Mouse (Mus musculus) neural tube, embryonic 12.5 days (tissue): ENCODE measurements around the gene Acox1. TPM values are rescaled to one million over a fixed set of nuclear protein-coding genes. Genes with fewer than 3 reads are reported as not detected.

Source experiments
- ATAC-seq: fragments of 200-750 bp; cut with Nextera tagmentation; 2 replicates; pipeline ENCODE4 v1.8.0; 2017; ENCODE audit warnings: low read depth, mild to moderate bottlenecking, moderate TSS enrichment, moderate library complexity; ENCODE audit not compliant: low FRiP score
- H3K27ac ChIP-seq: fragments of 300-500 bp; sonication (generic); 2 replicates; pipeline ENCODE4 v1.5.1; 2016
- H3K27me3 ChIP-seq: fragments of 300-500 bp; sonication (generic); replicated peaks from 2 replicates; pipeline ENCODE4 v1.6.1; 2016; ENCODE audit warnings: mild to moderate bottlenecking
- H3K36me3 ChIP-seq: fragments of 300-500 bp; sonication (generic); 2 replicates; pipeline ENCODE4 v1.6.1; 2016; ENCODE audit warnings: mild to moderate bottlenecking
- H3K4me1 ChIP-seq: fragments of 300-500 bp; sonication (generic); 2 replicates; pipeline ENCODE4 v1.6.1; 2016
- H3K4me2 ChIP-seq: fragments of 300-500 bp; sonication (generic); replicated peaks from 2 replicates; pipeline ENCODE4 v1.6.1; 2016; ENCODE audit warnings: mild to moderate bottlenecking
- H3K4me3 ChIP-seq: fragments of 300-500 bp; sonication (generic); 2 replicates; pipeline ENCODE4 v1.5.1; 2016
- H3K9ac ChIP-seq: fragments of 300-500 bp; sonication (generic); 2 replicates; pipeline ENCODE4 v1.6.1; 2016; ENCODE audit warnings: mild to moderate bottlenecking
- H3K9me3 ChIP-seq: fragments of 300-500 bp; sonication (generic); 2 replicates; pipeline ENCODE4 v1.6.1; 2016; ENCODE audit warnings: mild to moderate bottlenecking
- WGBS: fragments of 180-500 bp; shearing (Covaris S2); methylation state at CpG from one replicate; pipeline ENCODE4 v1.1.7; 2016; 5-methylcytosine and 5-hydroxymethylcytosine counted together
- polyA plus RNA-seq: library from polyadenylated mRNA; unstranded; fragments of >200 nt; fragmentation: Nextera tagmentation; extraction: Ambion mirVana; gene quantifications from 2 replicates; pipeline ENCODE4 v1.2.1, GENCODE M21; 2016

Gene Acox1
- polyA plus RNA-seq, 1 experiment from 2014 or later, result 44.0 TPM

DNA sequence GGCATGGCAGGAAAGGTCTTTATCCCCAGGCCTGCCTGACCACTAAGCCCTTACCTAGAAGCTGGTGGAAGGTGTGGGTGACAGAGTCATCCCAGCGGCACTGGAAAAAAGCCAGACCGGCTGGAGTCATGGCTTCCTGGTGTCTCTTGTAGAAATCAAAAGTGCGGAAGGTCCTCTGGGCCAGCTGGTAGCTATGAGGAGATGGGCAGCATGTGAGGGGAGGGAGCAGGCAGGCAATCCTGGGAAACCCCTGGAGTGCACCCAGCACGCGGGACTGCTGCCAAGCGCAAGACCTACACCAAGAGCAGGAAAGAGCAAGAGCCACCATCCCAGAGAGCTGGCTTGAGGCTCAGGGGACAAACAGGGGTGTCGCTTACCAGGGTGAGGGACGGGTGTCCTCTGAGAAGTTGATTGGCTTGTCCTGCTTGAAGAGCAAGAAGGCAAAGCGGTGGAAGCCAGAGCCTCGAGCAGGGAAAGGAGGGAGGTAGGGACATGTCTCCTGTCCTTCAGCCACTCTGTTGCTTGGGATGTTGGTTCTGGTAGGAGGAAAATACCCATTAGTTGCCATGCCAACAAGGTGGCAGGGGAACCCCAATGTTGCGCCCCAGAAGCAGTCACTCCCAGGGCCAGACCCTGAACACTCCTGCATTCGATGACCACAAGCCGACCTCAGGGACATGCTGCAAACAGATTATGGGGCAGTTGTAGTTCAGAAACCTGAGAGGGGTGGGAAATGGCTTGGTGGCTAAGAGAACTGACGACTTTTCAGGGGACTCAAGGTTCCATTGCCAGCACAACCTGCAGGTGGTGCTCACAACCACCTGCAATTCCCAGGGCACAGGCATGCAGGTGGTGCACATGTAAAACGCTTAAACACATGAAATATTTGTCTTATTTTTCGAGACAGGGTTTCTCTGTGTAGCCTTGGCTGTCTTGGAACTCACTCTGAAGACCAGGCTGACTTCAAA is 66.2 kb downstream of the Acox1 start:
- no peak for ATAC-seq
- H3K27me3 ChIP-seq, result no peaks in the 10 kb centered on the region
- H3K27ac ChIP-seq, result no peak overlapping the region
- H3K36me3 ChIP-seq, result peaks cover 48% of the 10 kb centered on the region
- H3K4me2 ChIP-seq, result no peak overlapping the region
- no peak overlapping the region for H3K9ac ChIP-seq
- no peaks in the 10 kb centered on the region for H3K9me3 ChIP-seq
- no peak overlapping the region for H3K4me3 ChIP-seq
- H3K4me1 ChIP-seq, result peaks cover 29% of the 10 kb centered on the region
- WGBS, result 85% methylated on average over 16 of the region's 16 CpGs

DNA sequence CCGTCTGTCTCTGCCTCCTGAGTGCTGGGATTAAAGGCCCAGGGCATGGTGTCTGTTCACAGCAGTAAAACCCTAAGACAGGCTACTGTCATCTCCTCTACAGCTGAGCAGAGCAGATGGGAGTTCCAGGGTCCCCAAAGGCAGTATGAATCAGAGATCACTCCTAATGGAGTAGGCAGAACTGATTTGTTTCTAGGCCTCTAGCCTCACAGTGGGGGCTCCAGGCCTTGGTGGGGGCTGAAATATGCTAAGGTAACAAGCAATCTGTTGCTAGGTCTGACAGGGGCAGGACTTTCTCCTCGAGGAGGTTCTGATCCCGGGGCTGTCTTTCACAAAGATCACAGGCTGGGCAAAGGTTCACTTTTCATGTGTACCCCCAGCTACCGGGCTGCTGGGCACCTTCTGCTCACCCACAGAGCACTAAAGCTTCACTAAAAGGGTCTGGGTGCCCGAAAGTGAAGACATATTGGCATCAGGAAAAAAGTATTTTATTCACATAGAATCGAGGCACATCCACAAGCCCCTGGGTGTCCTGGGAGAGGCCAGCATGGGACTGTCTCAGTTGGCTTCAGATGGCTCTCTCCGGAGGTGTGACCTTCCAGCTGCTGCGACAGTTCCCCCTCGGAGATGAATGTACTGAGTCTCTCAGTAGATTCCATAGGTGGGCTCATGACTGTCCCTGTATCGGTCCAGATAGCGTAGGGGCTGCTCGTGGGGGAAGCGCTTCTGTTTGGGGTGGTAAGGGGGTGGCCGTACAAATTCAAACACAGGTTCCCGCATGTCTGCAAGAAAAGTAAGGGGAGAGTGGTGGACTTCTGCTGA is 67.3 kb downstream of the Acox1 start:
- H3K36me3 ChIP-seq, result peaks cover 46% of the 10 kb centered on the region
- no peak for ATAC-seq
- H3K27me3 ChIP-seq, result no peaks in the 10 kb centered on the region
- peak overlapping the region; percentile 67; the same call in 1 of the 2 replicates for H3K9ac ChIP-seq
- peak overlapping the region; percentile 76 for H3K4me2 ChIP-seq
- WGBS, result 85% methylated on average over 15 of the region's 15 CpGs
- H3K27ac ChIP-seq, result peak overlapping the region; percentile 10; the same call in 1 of the 2 replicates
- peaks cover 33% of the 10 kb centered on the region for H3K4me1 ChIP-seq
- H3K4me3 ChIP-seq, result peak overlapping the region; percentile 48
- no peaks in the 10 kb centered on the region for H3K9me3 ChIP-seq

DNA sequence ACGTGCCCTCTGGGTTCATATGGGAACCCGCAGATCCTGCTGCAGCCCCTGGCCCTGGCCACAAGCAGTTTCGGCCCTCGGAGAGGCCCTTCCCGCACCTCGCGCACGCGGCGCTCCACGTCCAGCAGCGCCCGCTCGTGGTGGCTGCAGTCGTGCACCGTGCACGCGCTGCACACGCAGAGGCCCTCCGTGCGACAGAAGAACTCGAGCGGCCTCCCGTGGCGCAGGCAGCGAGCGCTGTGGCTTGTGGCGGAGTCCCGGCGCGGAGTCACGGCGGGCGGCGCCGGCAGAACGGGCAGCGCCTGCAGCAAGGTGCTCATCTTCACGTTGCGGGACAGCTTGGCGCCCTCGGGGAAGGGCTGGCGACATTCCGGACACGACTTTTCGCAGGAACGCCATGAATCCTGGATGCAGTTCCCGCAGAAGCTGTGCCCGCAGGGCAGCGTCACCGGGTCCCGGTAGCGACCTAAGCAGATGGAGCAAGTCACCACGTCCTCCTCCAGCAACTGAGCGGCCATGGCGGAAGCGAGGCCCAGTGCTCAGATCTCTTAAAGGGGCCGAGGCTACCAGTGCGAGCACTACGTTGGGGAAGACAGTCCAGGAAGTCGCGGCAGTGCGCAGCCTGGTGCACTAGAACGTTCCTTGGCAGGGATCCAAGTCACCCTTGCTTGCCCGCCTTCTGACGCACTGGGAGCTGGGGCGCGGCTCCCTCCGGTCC is 68.2 kb downstream of the Acox1 start, which contains the start of gene Trim65:
Trim65 (minus strand) TSS at position 641 of the 718 bp plus-strand sequence.
- WGBS, result 2% methylated on average over 69 of the region's 69 CpGs
- no peaks in the 10 kb centered on the region for H3K9me3 ChIP-seq
- peaks cover 33% of the 10 kb centered on the region for H3K4me1 ChIP-seq
- peak within 1 kb of the TSS; percentile 76 for H3K4me2 ChIP-seq
- H3K4me3 ChIP-seq, result peak within 1 kb of the TSS; percentile 48
- peaks cover 42% of the 10 kb centered on the region for H3K36me3 ChIP-seq
- peak within 1 kb of the TSS; percentile 76 for H3K27ac ChIP-seq
- H3K27me3 ChIP-seq, result no peaks in the 10 kb centered on the region
- ATAC-seq, result peak; percentile 81
- peak within 1 kb of the TSS; percentile 67 for H3K9ac ChIP-seq

DNA sequence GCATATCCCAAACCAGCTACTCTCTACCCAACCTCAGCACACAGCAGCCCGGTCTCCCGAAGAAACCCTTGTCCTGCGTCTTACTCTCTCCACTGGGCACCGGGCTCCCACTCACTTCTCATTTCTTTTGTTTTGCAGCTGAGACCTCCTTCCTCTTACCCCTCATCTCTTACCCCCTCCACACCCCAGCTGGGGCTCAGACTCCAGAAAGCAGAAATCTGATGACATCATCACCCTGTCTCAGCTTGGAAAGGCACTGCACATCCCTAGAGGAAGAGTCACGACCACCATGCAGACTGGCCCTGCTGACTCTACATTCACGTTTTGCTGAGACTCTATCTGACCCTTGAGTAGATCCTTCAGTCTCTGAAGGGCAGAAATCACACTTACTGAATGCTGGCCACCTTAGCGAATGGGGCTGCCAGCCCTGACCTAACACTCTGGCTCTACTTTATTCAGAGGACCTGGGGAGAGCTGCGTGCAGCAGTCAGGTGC is 68.8 kb downstream of the Acox1 start:
- peaks cover 33% of the 10 kb centered on the region for H3K4me1 ChIP-seq
- peak; percentile 38 for ATAC-seq
- H3K36me3 ChIP-seq, result peaks cover 40% of the 10 kb centered on the region
- WGBS, result 38% methylated on average over 8 of the region's 8 CpGs
- H3K27ac ChIP-seq, result peak overlapping the region; percentile 76; the same call in 1 of the 2 replicates
- H3K27me3 ChIP-seq, result no peaks in the 10 kb centered on the region
- H3K9ac ChIP-seq, result peak overlapping the region; percentile 67
- H3K4me2 ChIP-seq, result peak overlapping the region; percentile 76
- H3K4me3 ChIP-seq, result peak overlapping the region; percentile 48
- 0 out of 2 replicates have a peak, but pooled peaks cover 3% of the 10 kb centered on the region for H3K9me3 ChIP-seq

DNA sequence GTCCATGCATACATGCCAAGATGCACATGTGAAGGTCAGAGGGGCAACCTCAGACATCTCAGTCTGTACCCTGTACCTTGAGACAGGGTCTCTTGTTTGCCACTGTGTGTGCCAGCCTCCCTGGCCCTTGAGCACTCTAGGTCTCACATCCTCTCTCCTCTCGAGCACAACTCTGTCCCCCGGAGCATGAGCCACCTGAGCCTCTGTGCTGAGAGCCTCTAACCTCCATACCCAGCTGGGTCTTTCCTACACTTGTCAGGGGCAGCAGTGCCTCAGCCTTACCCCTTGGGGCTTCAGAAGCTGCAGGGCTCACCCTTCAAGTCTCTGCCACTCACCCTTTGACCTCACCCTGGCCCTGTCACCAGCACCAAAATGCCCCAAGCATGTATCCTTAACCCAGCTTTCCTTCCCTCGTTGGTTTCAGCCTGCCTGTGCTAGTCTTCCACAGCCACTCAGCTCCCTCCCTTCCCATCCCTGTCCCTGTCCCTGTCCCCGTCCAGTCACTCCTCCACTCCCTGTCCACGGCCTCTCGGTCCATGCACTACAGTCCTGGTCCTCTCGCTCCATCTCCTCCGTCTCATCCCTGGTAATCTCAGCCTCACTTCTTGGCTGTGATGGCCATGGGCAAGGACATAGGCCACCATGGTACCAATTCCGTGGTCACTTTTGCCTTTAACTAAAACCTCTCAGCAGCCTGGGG is 69.6 kb downstream of the Acox1 start:
- peaks cover 33% of the 10 kb centered on the region for H3K36me3 ChIP-seq
- H3K4me1 ChIP-seq, result peaks cover 33% of the 10 kb centered on the region
- no peaks in the 10 kb centered on the region for H3K27me3 ChIP-seq
- no peak overlapping the region for H3K4me3 ChIP-seq
- H3K4me2 ChIP-seq, result peak overlapping the region; percentile 76
- ATAC-seq, result no peak
- H3K9ac ChIP-seq, result 0 out of 2 replicates have a peak overlapping the region, but pooled peaks have one; percentile 17
- 0 out of 2 replicates have a peak, but pooled peaks cover 3% of the 10 kb centered on the region for H3K9me3 ChIP-seq
- no peak overlapping the region for H3K27ac ChIP-seq
- 80% methylated on average over 9 of the region's 9 CpGs for WGBS

DNA sequence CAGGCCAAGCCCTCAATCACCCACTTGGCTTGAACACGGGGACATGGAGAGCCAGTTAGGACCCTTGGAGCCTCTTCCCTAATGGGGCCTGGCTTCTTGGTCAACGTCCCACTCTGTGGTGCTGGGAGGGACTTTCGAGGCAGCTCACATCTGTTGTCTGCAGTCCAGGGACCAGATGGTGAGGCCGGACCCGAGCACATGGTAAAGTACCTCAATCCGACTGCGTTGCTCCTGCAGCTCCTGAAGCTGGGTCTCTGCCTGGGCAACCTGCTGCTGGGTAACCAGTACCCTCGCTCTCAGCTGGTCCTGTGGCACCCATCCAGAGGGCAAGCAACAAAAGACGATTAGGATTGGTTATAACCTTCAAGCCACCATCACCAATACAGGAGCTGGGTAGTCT is 70.9 kb downstream of the Acox1 start:
- H3K9ac ChIP-seq, result no peak overlapping the region
- H3K27me3 ChIP-seq, result no peaks in the 10 kb centered on the region
- no peak overlapping the region for H3K4me3 ChIP-seq
- peaks cover 33% of the 10 kb centered on the region for H3K4me1 ChIP-seq
- H3K4me2 ChIP-seq, result peak overlapping the region; percentile 44
- ATAC-seq, result no peak
- peaks cover 23% of the 10 kb centered on the region for H3K36me3 ChIP-seq
- no peak overlapping the region for H3K27ac ChIP-seq
- 60% methylated on average over 9 of the region's 9 CpGs for WGBS
- 0 out of 2 replicates have a peak, but pooled peaks cover 3% of the 10 kb centered on the region for H3K9me3 ChIP-seq

DNA sequence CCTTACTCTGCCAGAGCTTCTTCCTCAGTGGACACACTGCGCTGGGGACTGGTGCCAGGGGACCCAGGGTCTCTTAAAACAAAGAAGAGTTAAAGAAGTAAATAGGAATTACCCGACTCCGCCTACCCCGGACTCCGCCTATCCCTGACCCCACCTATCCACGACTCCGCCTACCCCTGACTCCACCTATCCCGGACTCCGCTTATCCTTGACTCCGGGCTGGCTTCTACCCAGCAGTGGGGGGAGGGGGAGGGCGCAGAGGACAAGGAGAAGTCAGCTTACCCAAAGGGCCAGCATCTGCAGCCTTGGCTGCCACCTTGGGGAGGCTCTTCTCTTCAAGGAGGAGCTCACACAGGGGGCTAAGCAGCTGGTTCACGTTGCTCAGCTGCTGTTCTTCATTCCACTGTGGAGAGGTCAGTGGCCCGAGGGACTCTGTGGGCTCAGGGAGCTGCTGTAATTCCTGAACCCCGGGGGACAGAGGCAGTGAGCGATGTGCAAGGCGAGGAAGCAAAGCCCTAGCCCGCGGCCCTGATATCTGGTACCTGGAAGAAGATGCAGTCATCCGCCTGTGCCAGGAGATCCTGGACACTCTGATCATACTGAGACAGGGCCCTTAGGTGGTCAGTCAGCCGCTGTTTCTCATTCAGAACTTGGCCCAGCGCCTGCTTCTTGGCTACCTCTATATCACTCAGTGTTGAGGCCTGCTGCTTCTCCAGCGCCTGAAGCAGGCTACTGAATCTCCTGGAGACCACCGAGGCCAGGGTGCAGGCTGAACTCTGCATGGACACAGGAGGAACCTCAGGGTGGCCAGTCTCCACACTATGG is 71.5 kb downstream of the Acox1 start, which contains the start of gene Trim47:
Trim47 (minus strand) TSS at position 55 of the 825 bp plus-strand sequence.
- Histone ChIP-seq H3K4me3 (no peak within 1 kb of the TSS), H3K27ac (no peak within 1 kb of the TSS; the same call in 1 of the 2 replicates), H3K9me3 (0 out of 2 replicates have a peak, but pooled peaks cover 3% of the 10 kb centered on the region), H3K36me3 (peaks cover 17% of the 10 kb centered on the region), H3K4me1 (peaks cover 33% of the 10 kb centered on the region), H3K4me2 (peak within 1 kb of the TSS; percentile 44), H3K9ac (0 out of 2 replicates have a peak within 1 kb of the TSS, but pooled peaks have one; percentile 21), H3K27me3 (no peaks in the 10 kb centered on the region)
- WGBS, result 32% methylated on average over 23 of the region's 23 CpGs
- no peak for ATAC-seq

DNA sequence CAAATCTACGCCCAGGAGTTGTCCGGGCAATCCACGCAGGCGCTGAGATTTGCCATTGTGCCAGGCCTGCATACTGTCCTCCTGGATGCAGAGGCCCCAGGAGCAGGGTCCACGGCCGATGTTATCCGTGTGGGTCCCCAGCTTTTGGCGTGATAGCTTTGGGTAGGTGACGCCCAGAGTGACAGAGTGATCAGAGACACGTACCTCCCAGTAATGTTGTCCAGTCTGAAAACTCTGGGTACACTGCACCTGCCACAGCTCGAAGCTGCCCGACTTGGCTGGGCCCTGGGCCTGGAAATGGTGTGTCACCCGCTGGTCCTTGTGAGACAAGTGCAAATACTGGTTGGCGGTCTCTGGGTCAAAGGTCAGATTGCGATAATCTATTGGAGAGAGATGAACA is 72.6 kb downstream of the Acox1 start:
- ATAC-seq, result no peak
- Histone ChIP-seq H3K4me3 (no peak overlapping the region), H3K9ac (no peak overlapping the region), H3K27me3 (no peaks in the 10 kb centered on the region), H3K4me2 (no peak overlapping the region), H3K9me3 (0 out of 2 replicates have a peak, but pooled peaks cover 3% of the 10 kb centered on the region), H3K4me1 (peaks cover 27% of the 10 kb centered on the region), H3K36me3 (peaks cover 9% of the 10 kb centered on the region), H3K27ac (no peak overlapping the region)
- 94% methylated on average over 15 of the region's 15 CpGs for WGBS
